Mouse (Mus musculus) lung, postnatal 10 days (tissue): ENCODE measurements at regions not wholly inside any gene's neighbourhood (a gene's known extent, or its start where the extent isn't known, plus 50 kb on each side); places are given as distances from the start of the nearest gene placed in this dataset.
A peak's percentile ranks its signal among the peaks of the same experiment; 100 is the strongest.

ENCODE experiments used
- DNase-seq: peaks from one replicate; pipeline ENCODE4 v3.0.0; 2021

DNA sequence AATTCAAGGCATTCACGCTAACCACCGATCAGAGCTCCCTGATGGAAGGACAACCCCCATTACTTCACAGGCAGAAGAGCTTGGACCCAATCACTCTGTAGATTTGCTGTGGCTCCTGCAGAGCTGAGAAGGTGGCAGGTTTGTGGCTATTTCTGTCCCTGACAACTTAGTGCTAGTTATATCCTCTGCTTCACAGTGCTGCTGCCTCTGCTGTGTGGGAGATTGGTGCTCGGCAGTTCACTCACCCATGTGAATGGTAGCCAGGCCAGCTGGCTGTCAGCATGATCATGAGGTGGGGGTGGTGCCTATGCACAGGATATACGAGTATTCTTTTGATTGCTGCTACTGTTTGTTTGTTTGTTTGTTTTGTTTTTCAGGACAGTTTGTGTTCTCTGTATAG, 113.9 kb downstream of the Gm10131 start:
- DNase-seq, result no peak

DNA sequence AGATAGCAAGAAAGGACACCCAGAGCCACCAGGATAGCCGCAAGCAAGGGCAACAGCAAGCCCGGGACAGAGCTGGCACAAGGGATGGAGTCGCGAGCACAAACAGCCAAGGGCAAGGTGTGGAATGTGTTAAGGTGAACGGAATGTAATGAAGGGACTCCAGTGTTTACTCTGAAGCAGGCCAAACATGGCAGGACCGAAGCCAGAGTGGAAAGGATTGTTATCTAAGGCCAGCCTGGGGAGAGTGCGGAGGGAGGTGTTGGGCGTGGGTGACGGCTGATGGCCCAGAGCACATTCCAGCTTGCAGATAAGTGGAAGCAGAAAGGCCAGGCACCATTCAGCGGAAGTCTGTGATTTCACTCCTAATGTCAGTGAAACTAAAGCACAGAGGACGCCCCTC, 118.6 kb downstream of the Gm10131 start:
- peak; percentile 78 for DNase-seq

DNA sequence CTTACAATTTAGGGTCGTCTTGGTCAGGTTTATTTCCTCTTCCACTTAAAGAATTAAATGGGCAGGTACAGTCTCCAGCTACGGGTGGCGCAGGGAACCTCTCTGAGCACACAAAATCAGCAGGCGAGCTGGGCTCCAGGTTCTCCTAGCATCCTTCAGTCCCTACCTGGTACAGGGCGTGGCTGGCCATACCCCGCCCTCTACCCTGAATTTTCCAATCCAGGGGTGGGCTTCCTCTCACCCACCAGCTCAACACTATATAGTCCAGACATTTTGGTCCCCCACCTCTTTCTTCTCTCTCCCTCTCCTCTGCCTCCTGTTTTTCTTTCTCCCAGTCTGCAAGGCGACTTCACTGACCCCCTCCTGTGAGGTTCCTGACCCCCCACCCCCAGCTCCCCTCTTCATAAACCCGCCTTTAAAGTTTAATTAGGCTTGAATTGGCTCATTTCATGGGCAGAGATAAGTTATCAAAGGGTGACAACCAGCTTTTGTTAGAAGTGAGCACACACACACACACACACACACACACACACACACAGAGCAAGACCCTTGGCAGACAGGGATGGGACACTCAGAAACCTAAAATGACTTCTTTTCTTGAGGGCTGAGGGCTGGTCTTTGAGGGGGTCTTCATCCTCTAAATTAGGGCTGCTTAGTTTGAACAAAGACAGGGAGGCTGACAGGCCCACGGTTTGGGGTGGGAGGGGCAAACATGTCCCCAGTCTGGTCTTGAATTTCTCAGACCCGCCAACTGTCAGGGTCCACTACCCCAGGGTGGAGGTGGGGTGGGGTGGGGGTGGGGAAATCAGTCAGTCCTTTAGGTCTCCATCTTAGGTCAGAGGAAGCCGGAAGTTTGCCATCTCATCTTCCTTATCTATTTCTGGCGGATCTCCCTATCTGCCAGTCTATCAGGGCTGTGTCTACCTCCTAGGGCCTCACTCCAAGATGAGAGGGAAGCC, 119.3 kb downstream of the Gm10131 start:
- no peak for DNase-seq

DNA sequence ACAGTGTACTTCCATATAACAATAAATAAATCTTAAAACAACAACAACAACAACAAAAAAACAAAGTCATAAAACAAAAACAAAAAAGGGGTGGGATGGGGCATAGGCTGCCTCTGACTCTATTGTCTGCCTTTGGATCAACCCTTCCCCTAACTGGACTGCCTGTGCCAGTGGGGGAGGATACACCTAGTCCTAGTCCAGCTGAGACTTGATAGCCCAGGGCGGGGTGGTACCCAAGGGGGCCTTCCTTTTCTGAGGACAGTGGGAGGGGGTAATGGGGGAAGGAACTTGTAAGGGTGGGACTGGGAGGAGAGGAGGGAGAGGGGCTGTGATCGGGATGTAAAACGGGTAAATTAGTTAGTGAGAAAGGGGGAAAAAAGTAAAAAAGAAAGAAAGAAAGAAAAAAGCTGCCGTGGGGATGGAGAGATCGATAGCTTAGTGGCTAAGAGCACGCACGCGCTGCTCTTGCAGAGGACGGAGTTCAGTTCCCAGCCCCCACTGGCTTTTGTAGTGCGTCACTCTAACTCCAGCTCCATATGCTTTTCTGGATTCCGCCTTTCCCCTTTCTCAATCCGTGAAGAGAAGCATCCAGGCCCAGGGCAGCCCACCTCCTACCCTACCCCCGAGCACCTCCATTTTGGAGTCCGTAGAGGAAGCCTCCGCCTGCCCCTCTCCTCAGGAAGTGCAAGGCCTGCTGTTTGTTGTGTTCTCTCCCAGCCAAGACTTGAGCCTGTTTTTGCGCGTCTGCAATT, 120.2 kb downstream of the Gm10131 start:
- no peak for DNase-seq

DNA sequence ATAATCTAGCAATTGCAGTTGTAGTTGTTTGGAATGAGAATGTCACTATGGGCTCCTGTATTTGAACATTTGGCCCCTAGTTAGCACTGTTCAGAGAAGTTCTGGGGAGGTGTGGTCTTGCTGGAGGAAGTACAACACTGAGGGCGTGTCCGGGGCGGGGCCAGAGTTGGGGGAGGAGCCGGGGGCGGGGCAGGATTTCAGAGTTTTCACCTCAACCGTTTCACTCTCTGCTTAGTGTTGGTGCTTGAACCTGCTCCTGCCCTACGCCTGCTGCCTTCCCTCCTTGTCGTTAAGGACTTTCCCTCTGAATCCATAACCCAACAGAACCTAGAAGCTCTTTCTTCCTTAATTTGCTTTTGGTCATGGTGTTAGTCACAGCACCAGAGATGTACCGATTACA, 121.5 kb downstream of the Gm10131 start:
- no peak for DNase-seq

DNA sequence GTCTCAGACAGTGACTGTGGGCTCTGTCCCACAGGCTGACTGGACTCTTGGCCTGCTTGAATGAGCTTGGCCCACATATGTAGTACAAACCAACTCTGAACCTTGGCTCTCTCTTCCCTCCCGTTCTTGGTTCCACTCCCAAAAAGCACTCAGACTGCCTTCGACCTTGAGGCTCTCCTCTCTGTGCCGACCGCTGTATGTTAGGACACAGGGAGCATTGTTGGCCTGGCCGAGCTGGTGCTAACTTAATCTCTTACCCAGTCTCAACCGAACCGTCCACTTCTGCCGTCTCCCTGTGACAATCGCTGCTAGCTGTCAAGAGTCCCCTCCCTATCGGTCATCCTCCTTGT, 123.8 kb downstream of the Gm10131 start:
- DNase-seq, result no peak

DNA sequence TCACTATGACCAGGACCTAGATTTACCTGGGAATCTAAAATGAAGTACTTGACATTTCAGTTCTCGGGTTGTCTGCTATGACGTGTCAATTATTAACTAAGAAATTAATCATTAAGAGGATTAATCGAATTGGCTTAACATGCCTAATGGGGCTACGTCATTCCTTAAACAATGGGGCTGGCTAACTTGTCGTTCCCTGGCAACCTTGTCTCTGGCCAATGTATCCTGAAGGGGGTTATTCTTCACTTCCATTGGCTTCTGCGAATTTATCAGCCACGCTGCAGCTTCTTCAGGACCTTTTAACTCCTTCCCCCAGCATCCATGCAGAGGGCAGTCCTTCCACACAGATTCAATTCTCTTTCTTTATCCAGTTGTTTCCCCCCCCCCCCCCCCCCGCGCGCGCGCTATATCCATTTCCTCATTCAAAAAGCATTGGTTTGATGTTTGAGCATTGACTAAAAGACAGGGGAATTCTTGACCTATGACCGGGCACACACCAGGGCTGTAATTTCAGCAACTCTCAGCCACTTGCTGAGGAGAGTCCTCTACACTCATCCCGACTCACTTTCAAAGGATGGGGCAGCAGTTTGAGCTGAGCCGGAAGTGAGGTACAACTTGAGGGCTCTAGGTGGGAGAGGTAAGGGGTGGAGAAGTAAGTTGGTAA, 124.3 kb downstream of the Gm10131 start:
- no peak for DNase-seq

DNA sequence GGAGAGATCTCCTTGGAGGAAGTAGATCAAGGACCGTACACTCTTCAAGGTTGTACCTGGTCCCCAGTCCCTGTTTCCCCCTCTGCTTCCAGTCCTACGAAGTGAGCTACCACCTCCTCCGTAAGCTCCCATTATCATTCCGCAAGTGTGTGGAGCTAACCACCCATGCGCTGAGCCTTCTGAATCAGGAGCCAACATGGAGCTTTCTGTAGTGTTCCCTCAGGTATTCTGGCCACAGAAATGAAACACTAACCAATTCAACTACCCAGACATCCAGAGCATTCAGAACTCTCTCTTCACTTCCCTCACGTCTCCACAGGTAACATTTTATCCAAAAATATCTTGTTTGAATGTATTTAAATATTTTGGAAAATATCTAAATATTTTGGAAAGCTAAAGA, 124.9 kb downstream of the Gm10131 start:
- DNase-seq, result no peak

DNA sequence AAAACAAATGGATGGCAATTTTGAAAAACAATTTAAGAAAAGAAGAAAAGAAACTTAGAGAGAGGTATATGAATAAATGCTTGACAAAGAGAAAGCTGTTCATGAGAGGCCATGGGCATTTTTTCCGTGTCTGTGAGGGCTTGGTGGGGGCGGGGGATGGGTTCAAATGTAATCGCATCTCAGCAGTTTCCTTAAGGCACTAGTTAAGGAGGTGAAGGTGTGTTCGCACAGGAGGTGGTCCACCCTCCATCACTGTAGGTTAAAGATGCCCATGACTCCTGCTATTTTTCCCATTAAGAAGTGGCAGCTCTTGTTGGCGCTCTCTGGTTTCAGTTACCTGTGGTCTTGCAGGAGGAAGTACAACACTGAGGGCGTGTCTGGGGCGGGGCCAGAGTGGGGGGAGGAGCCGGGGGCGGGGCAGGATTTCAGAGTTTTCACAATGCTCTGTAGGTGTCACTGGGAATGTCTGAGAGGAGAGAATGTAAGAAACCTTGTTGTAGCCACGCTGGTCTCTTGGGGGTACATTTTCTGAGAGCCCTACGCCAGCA, 126.0 kb downstream of the Gm10131 start:
- DNase-seq, result no peak

DNA sequence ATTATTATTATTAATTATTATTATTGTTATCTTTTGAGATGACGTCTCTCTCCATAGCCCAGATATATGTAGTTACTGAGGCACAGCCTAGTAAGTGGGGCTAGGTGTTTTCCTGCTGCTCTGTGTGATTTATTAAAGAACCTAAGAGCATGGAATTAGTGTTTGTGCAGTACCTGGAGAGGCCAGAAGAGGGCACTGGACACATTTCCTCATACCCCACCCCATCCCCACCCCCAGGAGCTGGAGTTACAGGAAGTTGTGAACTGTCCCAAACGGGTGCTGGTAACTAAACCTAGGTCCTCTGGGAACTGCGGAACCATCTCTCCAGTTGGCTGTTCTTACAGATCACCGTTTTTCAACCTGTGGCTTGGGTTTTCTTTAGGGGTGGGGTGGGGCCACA, 129.9 kb downstream of the Gm10131 start:
- DNase-seq, result no peak

DNA sequence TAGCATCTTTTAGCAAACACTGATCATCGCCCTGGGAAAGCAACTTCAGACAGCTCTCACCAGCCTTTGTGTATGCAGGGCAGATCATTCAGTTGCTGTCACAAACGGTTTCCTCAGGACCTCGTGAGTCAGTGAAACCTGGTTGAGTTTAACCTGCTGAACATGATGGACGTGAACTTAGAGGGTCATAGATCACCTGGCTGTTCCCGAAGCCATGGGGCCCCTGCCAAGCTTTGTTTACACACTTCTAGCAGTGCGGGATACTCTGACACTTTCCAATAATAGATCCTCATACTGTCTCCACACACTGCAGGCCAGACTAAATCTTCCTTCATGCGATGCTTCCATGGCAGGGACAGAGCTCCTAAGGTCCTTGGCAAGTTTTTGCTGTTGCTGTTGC, 130.5 kb downstream of the Gm10131 start:
- DNase-seq, result no peak
